Mouse (Mus musculus): ENCODE data around the gene Eaf2. TPM values are rescaled to one million over a fixed set of nuclear protein-coding genes. Genes with fewer than 3 reads are reported as not detected.
A peak's percentile ranks its signal among the peaks of the same experiment; 100 is the strongest.

The Eaf2 gene
- polyA plus RNA-seq, 1 experiment from 2014 or later, result 0.38 TPM

DNA sequence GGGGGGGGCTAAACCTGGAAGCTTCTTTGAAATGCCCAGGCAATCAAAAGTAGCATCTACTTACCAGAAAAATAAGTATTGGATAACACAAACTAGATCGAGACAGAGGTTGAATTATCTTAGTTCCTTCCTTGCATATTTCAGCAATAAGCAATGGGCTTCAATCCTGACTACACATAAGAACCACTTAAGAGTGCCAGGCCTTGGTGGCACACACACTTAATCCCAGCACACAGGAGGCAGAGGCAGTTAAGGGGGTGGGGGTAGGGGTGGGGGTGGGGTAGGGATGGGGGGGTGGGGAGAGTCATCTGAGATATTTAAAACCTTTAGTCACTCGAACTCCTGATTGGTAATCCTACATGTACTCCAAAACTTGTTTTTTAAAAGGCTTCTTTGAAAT is 103.6 kb downstream of the Eaf2 start:
- no peaks in the 10 kb centered on the region for H3K36me3 ChIP-seq (ENCODE audit: control insufficient read depth, insufficient read depth, low read length)
- no peaks in the 10 kb centered on the region for H3K9me3 ChIP-seq (ENCODE audit: control insufficient read depth, low read length)
- no peak overlapping the region for H3K27ac ChIP-seq (replicated peaks; ENCODE audit: low read depth, low read length)
- no peak overlapping the region for H3K9ac ChIP-seq (replicated peaks; ENCODE audit: low read length)
- DNase-seq, result no peak
- no peak for ATAC-seq (ENCODE audit: low FRiP score, low TSS enrichment)
- no peaks in the 10 kb centered on the region for H3K27me3 ChIP-seq (ENCODE audit: control insufficient read depth, insufficient read depth, low read length)
- no peaks in the 10 kb centered on the region for H3K4me1 ChIP-seq (ENCODE audit: control insufficient read depth, insufficient read depth, low read length)
- 76% methylated on average over 2 of the region's 2 CpGs for WGBS
- no peak overlapping the region for H3K4me2 ChIP-seq (ENCODE audit: low read length)
- no peak overlapping the region for H3K4me3 ChIP-seq (replicated peaks; ENCODE audit: low read depth, low read length)

DNA sequence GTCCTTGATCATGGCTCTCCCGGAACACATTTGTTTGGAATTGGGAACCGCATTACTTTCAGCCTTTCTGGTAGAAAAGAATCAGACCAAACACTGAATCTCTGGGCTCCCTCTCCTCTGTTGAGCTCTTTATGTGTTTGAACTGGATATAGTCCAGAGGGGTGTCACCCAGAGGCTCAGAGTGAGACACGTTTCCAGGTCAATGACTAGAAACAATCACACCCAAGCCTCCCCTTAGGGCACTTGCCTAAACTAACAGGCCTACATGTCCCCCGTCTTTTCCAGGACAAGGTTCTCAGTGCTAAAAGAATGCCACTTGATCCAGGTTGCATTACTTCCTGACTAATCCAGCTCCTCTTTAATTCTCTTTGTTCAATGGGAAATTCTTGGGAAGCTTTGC is 104.0 kb downstream of the Eaf2 start:
- H3K9ac ChIP-seq (replicated peaks; ENCODE audit: low read length), result no peak overlapping the region
- WGBS, result 35% methylated on average over 4 of the region's 4 CpGs
- H3K4me2 ChIP-seq (ENCODE audit: low read length), result no peak overlapping the region
- ATAC-seq (ENCODE audit: low FRiP score, low TSS enrichment) (no peak), DNase-seq (peak; percentile 4)
- no peak overlapping the region for H3K27ac ChIP-seq (replicated peaks; ENCODE audit: low read depth, low read length)
- H3K4me3 ChIP-seq (replicated peaks; ENCODE audit: low read depth, low read length), result no peak overlapping the region
- H3K4me1 ChIP-seq (ENCODE audit: control insufficient read depth, insufficient read depth, low read length), result no peaks in the 10 kb centered on the region
- H3K36me3 ChIP-seq (ENCODE audit: control insufficient read depth, insufficient read depth, low read length), result no peaks in the 10 kb centered on the region
- H3K9me3 ChIP-seq (ENCODE audit: control insufficient read depth, low read length), result no peaks in the 10 kb centered on the region
- no peaks in the 10 kb centered on the region for H3K27me3 ChIP-seq (ENCODE audit: control insufficient read depth, insufficient read depth, low read length)

DNA sequence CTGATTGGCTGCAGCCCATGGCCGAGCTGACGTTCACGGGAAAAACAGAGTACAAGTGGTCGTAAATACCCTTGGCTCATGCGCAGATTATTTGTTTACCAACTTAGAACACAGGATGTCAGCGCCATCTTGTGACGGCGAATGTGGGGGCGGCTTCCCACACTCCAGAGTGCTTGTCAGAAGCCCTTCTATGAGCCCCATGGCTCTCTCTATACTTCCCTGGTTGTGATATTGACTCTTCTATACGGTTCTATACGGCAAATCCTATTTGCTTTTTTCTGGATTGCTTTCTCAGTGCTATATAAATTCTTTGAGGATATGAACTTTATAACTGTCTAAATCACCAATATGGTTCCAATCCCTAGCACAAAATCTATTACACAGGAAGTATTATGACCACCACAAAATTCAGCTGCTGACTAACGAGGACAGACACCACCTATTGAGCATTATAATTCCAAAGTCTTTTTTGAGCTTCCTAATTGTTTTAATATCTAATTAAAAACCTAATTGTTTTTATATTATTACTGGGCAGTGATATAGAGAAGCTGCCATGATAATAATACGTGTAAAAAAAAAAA is 104.5 kb downstream of the Eaf2 start:
- H3K4me2 ChIP-seq (ENCODE audit: low read length), result no peak overlapping the region
- no peak overlapping the region for H3K9ac ChIP-seq (replicated peaks; ENCODE audit: low read length)
- no peak for ATAC-seq (ENCODE audit: low FRiP score, low TSS enrichment)
- no peaks in the 10 kb centered on the region for H3K9me3 ChIP-seq (ENCODE audit: control insufficient read depth, low read length)
- H3K27ac ChIP-seq (replicated peaks; ENCODE audit: low read depth, low read length), result no peak overlapping the region
- H3K27me3 ChIP-seq (ENCODE audit: control insufficient read depth, insufficient read depth, low read length), result no peaks in the 10 kb centered on the region
- H3K4me1 ChIP-seq (ENCODE audit: control insufficient read depth, insufficient read depth, low read length), result no peaks in the 10 kb centered on the region
- WGBS, result 83% methylated on average over 8 of the region's 13 CpGs
- no peak overlapping the region for H3K4me3 ChIP-seq (replicated peaks; ENCODE audit: low read depth, low read length)
- peak; percentile 9 for DNase-seq
- H3K36me3 ChIP-seq (ENCODE audit: control insufficient read depth, insufficient read depth, low read length), result no peaks in the 10 kb centered on the region

DNA sequence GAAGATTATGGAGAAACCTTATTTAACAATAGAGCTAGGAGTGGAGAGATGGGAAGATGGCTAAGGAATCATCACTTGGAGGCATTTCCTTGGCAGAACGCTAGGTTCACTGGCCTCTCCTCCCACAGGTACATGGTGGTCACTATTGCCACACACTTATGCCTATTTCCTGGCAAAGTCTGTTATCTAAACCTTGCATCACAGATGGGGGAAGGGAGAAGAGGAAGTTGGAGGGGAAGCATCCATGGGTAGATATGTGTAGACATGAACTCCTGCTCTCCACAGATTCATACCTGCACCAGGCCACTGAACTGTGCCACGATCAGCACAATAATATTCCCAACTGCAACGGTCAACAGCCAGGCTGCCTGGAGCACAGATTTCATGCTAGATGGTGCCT is 122.8 kb downstream of the Eaf2 start:
- Histone ChIP-seq H3K36me3 (ENCODE audit: control insufficient read depth, insufficient read depth, low read length) (no peaks in the 10 kb centered on the region), H3K9me3 (ENCODE audit: control insufficient read depth, low read length) (no peaks in the 10 kb centered on the region), H3K4me3 (replicated peaks; ENCODE audit: low read depth, low read length) (no peak overlapping the region), H3K4me1 (ENCODE audit: control insufficient read depth, insufficient read depth, low read length) (no peaks in the 10 kb centered on the region), H3K27me3 (ENCODE audit: control insufficient read depth, insufficient read depth, low read length) (no peaks in the 10 kb centered on the region), H3K4me2 (ENCODE audit: low read length) (no peak overlapping the region), H3K27ac (replicated peaks; ENCODE audit: low read depth, low read length) (no peak overlapping the region), H3K9ac (replicated peaks; ENCODE audit: low read length) (no peak overlapping the region)
- WGBS, result 93% methylated on average over 3 of the region's 3 CpGs
- ATAC-seq (ENCODE audit: low FRiP score, low TSS enrichment) (no peak), DNase-seq (no peak)

DNA sequence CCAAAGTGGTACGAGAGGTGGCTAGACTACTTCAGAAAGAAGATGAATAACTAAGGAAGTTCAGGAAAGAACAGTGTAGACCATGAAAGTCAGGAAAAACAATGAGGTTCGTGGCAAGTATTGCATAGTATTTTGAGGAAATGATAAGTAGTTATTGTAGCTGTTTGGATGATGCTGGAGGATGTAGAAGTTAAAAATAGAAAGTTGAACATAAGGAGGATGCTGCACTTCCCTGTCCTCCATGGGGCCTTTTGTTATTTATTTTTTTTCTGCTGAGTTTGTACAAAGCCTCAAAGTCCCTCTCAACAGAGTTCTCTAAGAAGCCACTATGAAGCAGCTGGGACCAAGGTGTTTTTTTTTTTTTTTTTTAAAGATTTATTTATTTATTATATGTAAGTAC is 127.0 kb downstream of the Eaf2 start:
- H3K27me3 ChIP-seq (ENCODE audit: control insufficient read depth, insufficient read depth, low read length), result no peaks in the 10 kb centered on the region
- H3K27ac ChIP-seq (replicated peaks; ENCODE audit: low read depth, low read length), result no peak overlapping the region
- no peak for DNase-seq
- no peaks in the 10 kb centered on the region for H3K36me3 ChIP-seq (ENCODE audit: control insufficient read depth, insufficient read depth, low read length)
- H3K9ac ChIP-seq (replicated peaks; ENCODE audit: low read length), result no peak overlapping the region
- no peaks in the 10 kb centered on the region for H3K9me3 ChIP-seq (ENCODE audit: control insufficient read depth, low read length)
- H3K4me3 ChIP-seq (replicated peaks; ENCODE audit: low read depth, low read length), result no peak overlapping the region
- H3K4me2 ChIP-seq (ENCODE audit: low read length), result no peak overlapping the region
- 81% methylated on average over 2 of the region's 2 CpGs for WGBS
- no peaks in the 10 kb centered on the region for H3K4me1 ChIP-seq (ENCODE audit: control insufficient read depth, insufficient read depth, low read length)
- no peak for ATAC-seq (ENCODE audit: low FRiP score, low TSS enrichment)

- Histone ChIP-seq H3K4me3 (replicated peaks; ENCODE audit: low read depth, low read length) (no peak overlapping the region), H3K27me3 (ENCODE audit: control insufficient read depth, insufficient read depth, low read length) (no peaks in the 10 kb centered on the region), H3K4me1 (ENCODE audit: control insufficient read depth, insufficient read depth, low read length) (no peaks in the 10 kb centered on the region), H3K9ac (replicated peaks; ENCODE audit: low read length) (no peak overlapping the region), H3K36me3 (ENCODE audit: control insufficient read depth, insufficient read depth, low read length) (no peaks in the 10 kb centered on the region), H3K27ac (replicated peaks; ENCODE audit: low read depth, low read length) (no peak overlapping the region), H3K4me2 (ENCODE audit: low read length) (no peak overlapping the region), H3K9me3 (ENCODE audit: control insufficient read depth, low read length) (no peaks in the 10 kb centered on the region)
- WGBS, result 90% methylated on average over 4 of the region's 4 CpGs
- DNase-seq (no peak), ATAC-seq (ENCODE audit: low FRiP score, low TSS enrichment) (no peak)
Measured at GRCm38 (mm10) chr16:36747068-36747467, 127.7 kb downstream of the Eaf2 start.

DNA sequence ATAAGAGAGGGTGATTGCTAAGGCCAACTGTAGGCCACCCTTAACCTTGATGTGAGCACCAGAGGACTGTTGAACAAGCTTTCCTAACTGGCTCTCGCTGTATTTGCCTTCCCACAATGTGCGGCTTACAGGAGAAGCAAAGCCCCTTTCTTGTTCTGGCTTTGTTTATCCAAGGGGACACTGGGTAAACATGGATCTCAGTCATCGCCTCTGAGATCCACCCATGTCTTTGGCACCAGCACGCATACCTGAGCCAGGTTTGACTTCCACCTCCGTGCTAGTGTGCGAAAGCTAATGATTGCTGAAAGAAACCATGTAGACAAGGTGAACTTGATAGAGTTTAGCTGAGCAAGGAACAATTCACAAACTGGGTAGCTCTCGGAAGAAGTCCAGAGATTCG is 131.2 kb downstream of the Eaf2 start:
- DNase-seq (no peak), ATAC-seq (ENCODE audit: low FRiP score, low TSS enrichment) (no peak)
- Histone ChIP-seq H3K27ac (replicated peaks; ENCODE audit: low read depth, low read length) (no peak overlapping the region), H3K4me2 (ENCODE audit: low read length) (no peak overlapping the region), H3K9ac (replicated peaks; ENCODE audit: low read length) (no peak overlapping the region), H3K4me3 (replicated peaks; ENCODE audit: low read depth, low read length) (no peak overlapping the region), H3K36me3 (ENCODE audit: control insufficient read depth, insufficient read depth, low read length) (no peaks in the 10 kb centered on the region), H3K4me1 (ENCODE audit: control insufficient read depth, insufficient read depth, low read length) (no peaks in the 10 kb centered on the region), H3K9me3 (ENCODE audit: control insufficient read depth, low read length) (no peaks in the 10 kb centered on the region), H3K27me3 (ENCODE audit: control insufficient read depth, insufficient read depth, low read length) (no peaks in the 10 kb centered on the region)
- WGBS, result 89% methylated on average over 8 of the region's 8 CpGs

Small RNA genes lying within 50 kb of the gene (microRNA-seq; reads per million reads assigned to microRNA genes)
- gene Gm22617, result not detected

Other genes starting within 250 kb of the Eaf2 start
- 0.47 and 2.0 TPM in 2 replicates for gene Cd86, start 208.9 kb downstream of the Eaf2 start, polyA plus RNA-seq (2014; fragmentation: Nextera tagmentation; extraction: Ambion mirVana)
- gene Ildr1, start 181.0 kb downstream of the Eaf2 start, polyA plus RNA-seq (2014; fragmentation: Nextera tagmentation; extraction: Ambion mirVana), result 0.16 and 0.26 TPM in 2 replicates
- 9.2 and 12.4 TPM in 2 replicates for gene Slc15a2, start 90.0 kb downstream of the Eaf2 start, polyA plus RNA-seq (2014; fragmentation: Nextera tagmentation; extraction: Ambion mirVana)
- 61.6 and 65.5 TPM in 2 replicates for gene Iqcb1, start 46.6 kb downstream of the Eaf2 start, polyA plus RNA-seq (2014; fragmentation: Nextera tagmentation; extraction: Ambion mirVana)
- 88.6 and 92.5 TPM in 2 replicates for gene Golgb1, start 137 bp upstream of the Eaf2 start, polyA plus RNA-seq (2014; fragmentation: Nextera tagmentation; extraction: Ambion mirVana)
- gene Hcls1, start 60.0 kb upstream of the Eaf2 start, polyA plus RNA-seq (2014; fragmentation: Nextera tagmentation; extraction: Ambion mirVana), result 0.84 and 1.3 TPM in 2 replicates
- not detected in 2 replicates for gene Fbxo40, start 115.5 kb upstream of the Eaf2 start, polyA plus RNA-seq (2014; fragmentation: Nextera tagmentation; extraction: Ambion mirVana)
- 2.5 and 3.4 TPM in 2 replicates for gene Polq, start 136.8 kb upstream of the Eaf2 start, polyA plus RNA-seq (2014; fragmentation: Nextera tagmentation; extraction: Ambion mirVana)

Measured in midbrain, embryonic 14.5 days (tissue).